Mouse (Mus musculus) liver, embryonic 11.5 days (tissue): ENCODE measurements around the gene Vmn2r32. TPM values are rescaled to one million over a fixed set of nuclear protein-coding genes. Genes with fewer than 3 reads are reported as not detected.
"Not testable (repeated sequence)": the region's sequence is repeated elsewhere in the genome, so short reads cannot be mapped to it uniquely, and the experiment has no call there.

Experiments
- ATAC-seq: fragments of 200-750 bp; cut with Nextera tagmentation; replicated peaks from 2 replicates; pipeline ENCODE4 v1.8.0; 2017; ENCODE audit warnings: moderate number of reproducible peaks, mild to moderate bottlenecking, moderate TSS enrichment, moderate library complexity; ENCODE audit not compliant: low FRiP score
- DNase-seq: peaks from one replicate; pipeline ENCODE4 v3.0.0-alpha.2; 2017; ENCODE audit warnings: low spot score
- H3K27ac ChIP-seq: fragments of 300-500 bp; sonication (generic); 2 replicates; pipeline ENCODE4 v1.5.1; 2014; ENCODE audit warnings: mild to moderate bottlenecking, low read depth, low read length, control low read depth
- H3K27me3 ChIP-seq: fragments of 300-500 bp; sonication (generic); replicated peaks from 2 replicates; pipeline ENCODE4 v1.6.1; 2014; ENCODE audit warnings: low read length, mixed read lengths; ENCODE audit not compliant: control insufficient read depth, insufficient read depth
- H3K36me3 ChIP-seq: fragments of 300-500 bp; sonication (generic); 2 replicates; pipeline ENCODE4 v1.6.1; 2014; ENCODE audit warnings: mild to moderate bottlenecking, low read length, moderate library complexity, mixed read lengths; ENCODE audit not compliant: control insufficient read depth, insufficient read depth
- H3K4me1 ChIP-seq: fragments of 300-500 bp; sonication (generic); replicated peaks from 2 replicates; pipeline ENCODE4 v1.6.1; 2014; ENCODE audit warnings: low read length, mixed read lengths; ENCODE audit not compliant: control insufficient read depth, insufficient read depth
- H3K4me2 ChIP-seq: fragments of 300-500 bp; sonication (generic); 2 replicates; pipeline ENCODE4 v1.6.1; 2014; ENCODE audit warnings: mild to moderate bottlenecking, control low read depth, moderate library complexity
- H3K4me3 ChIP-seq: fragments of 300-500 bp; sonication (generic); 2 replicates; pipeline ENCODE4 v1.5.1; 2014; ENCODE audit warnings: low read depth, low read length, control low read depth
- H3K9ac ChIP-seq: fragments of 300-500 bp; sonication (generic); 2 replicates; pipeline ENCODE4 v1.6.1; 2014; ENCODE audit warnings: low read depth, low read length, control low read depth
- H3K9me3 ChIP-seq: fragments of 300-500 bp; sonication (generic); 2 replicates; pipeline ENCODE4 v1.6.1; 2016; ENCODE audit warnings: low read length, inconsistent platforms, mixed read lengths; ENCODE audit not compliant: control insufficient read depth
- WGBS: fragments of 180-500 bp; shearing (Covaris S2); extraction: QIAGEN DNeasy Blood & Tissue Kit; methylation state at CpG from one replicate; pipeline ENCODE4 v1.1.7; 2014; 5-methylcytosine and 5-hydroxymethylcytosine counted together
- polyA plus RNA-seq: library from polyadenylated mRNA; unstranded; fragments of >200 nt; fragmentation: Nextera tagmentation; extraction: Ambion mirVana; gene quantifications from 2 replicates; pipeline ENCODE4 v1.2.1, GENCODE M21; 2014

Gene Vmn2r32
- not detected in 2 replicates for polyA plus RNA-seq

GRCm38 (mm10) chr7:7479918-7480317, at the start of gene Vmn2r32:
TSS of gene Vmn2r32 (minus strand) at chr7:7480018.
- H3K27ac ChIP-seq, H3K4me2 ChIP-seq, DNase-seq, H3K9me3 ChIP-seq, ATAC-seq, H3K9ac ChIP-seq, H3K36me3 ChIP-seq, H3K4me1 ChIP-seq, H3K4me3 ChIP-seq, H3K27me3 ChIP-seq: not testable (repeated sequence)
- no CpG with 5 or more reads among the region's 2 CpGs for WGBS

Other genes starting within 250 kb of the Vmn2r32 start
- gene Vmn2r29, start 232.7 kb downstream of the Vmn2r32 start, polyA plus RNA-seq = 1.4 TPM in 1 of 2 replicates, not detected in the other
- gene Gm45844, start 201.7 kb downstream of the Vmn2r32 start, polyA plus RNA-seq = 2.3 and 2.8 TPM in 2 replicates
- 24.5 and 25.6 TPM in 2 replicates for gene Clcn4, start 179.2 kb downstream of the Vmn2r32 start, polyA plus RNA-seq
- gene Vmn2r30, start 142.4 kb downstream of the Vmn2r32 start, polyA plus RNA-seq = not detected in 2 replicates
- not detected in 2 replicates for gene Gm45783, start 105.4 kb downstream of the Vmn2r32 start, polyA plus RNA-seq
- not detected in 2 replicates for gene Vmn2r31, start 80.3 kb downstream of the Vmn2r32 start, polyA plus RNA-seq
- not detected in 2 replicates for gene Vmn2r33, start 86.8 kb upstream of the Vmn2r32 start, polyA plus RNA-seq
- gene Vmn2r34, start 209.5 kb upstream of the Vmn2r32 start, polyA plus RNA-seq = not detected in 2 replicates